Mouse (Mus musculus): ENCODE data around the gene Haus8. TPM values are rescaled to one million over a fixed set of nuclear protein-coding genes. Genes with fewer than 3 reads are reported as not detected.
"Not testable (repeated sequence)": the region's sequence is repeated elsewhere in the genome, so short reads cannot be mapped to it uniquely, and the experiment has no call there.

Haus8 gene
- polyA plus RNA-seq, 1 experiment from 2014 or later = 64.4 TPM

DNA sequence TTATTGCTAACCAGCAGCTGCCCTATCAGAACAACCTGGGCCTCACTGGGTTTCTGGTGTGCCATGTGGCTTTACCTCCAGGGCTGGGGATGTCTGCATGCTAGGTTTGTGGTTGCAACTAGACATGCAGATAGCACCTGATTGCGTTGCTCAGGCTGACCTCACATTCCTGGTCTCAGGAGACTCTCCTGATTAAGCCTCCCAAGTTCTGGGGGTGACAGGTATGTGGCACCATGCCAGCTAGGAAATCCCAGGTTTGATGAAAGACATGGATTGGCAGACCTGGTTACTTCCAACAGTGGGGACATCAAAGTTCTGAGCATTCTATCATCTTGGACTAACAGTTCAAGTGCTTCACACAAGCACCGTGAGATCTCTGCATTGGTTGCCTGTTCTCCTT lies 5.0 kb downstream of the Haus8 start:
- Histone ChIP-seq H3K4me1 (ENCODE audit: control insufficient read depth, insufficient read depth, low read length) (no peaks in the 10 kb centered on the region), H3K9me3 (replicated peaks; ENCODE audit: control insufficient read depth, low read length) (no peaks in the 10 kb centered on the region), H3K4me2 (ENCODE audit: low read depth, low read length) (no peak overlapping the region), H3K36me3 (replicated peaks; ENCODE audit: control insufficient read depth, insufficient read depth, low read depth, low read length) (no peaks in the 10 kb centered on the region), H3K4me3 (ENCODE audit: low read depth, low read length) (no peak overlapping the region), H3K27ac (replicated peaks; ENCODE audit: low read depth, low read length) (no peak overlapping the region), H3K27me3 (ENCODE audit: control insufficient read depth, insufficient read depth, low read length) (no peaks in the 10 kb centered on the region), H3K9ac (replicated peaks; ENCODE audit: low read length) (no peak overlapping the region)
- ATAC-seq (replicated peaks; ENCODE audit: insufficient number of reproducible peaks, low FRiP score, low TSS enrichment, low read depth) = no peak
- DNase-seq (ENCODE audit: low spot score) = no peak
- 95% methylated on average over 2 of the region's 2 CpGs for WGBS

GRCm38 (mm10) chr8:71261234-71261633 lies 11.5 kb downstream of the Haus8 start:
- Histone ChIP-seq H3K9ac (replicated peaks; ENCODE audit: low read length) (no peak overlapping the region), H3K9me3 (replicated peaks; ENCODE audit: control insufficient read depth, low read length) (no peaks in the 10 kb centered on the region), H3K4me3 (ENCODE audit: low read depth, low read length) (no peak overlapping the region), H3K4me2 (ENCODE audit: low read depth, low read length) (no peak overlapping the region), H3K27me3 (ENCODE audit: control insufficient read depth, insufficient read depth, low read length) (no peaks in the 10 kb centered on the region), H3K36me3 (replicated peaks; ENCODE audit: control insufficient read depth, insufficient read depth, low read depth, low read length) (no peaks in the 10 kb centered on the region), H3K27ac (replicated peaks; ENCODE audit: low read depth, low read length) (no peak overlapping the region), H3K4me1 (ENCODE audit: control insufficient read depth, insufficient read depth, low read length) (no peaks in the 10 kb centered on the region)
- DNase-seq (ENCODE audit: low spot score) = no peak
- ATAC-seq (replicated peaks; ENCODE audit: insufficient number of reproducible peaks, low FRiP score, low TSS enrichment, low read depth) = no peak

- Histone ChIP-seq H3K9ac (replicated peaks; ENCODE audit: low read length) (no peak overlapping the region), H3K4me2 (ENCODE audit: low read depth, low read length) (no peak overlapping the region), H3K27me3 (ENCODE audit: control insufficient read depth, insufficient read depth, low read length) (no peaks in the 10 kb centered on the region), H3K4me1 (ENCODE audit: control insufficient read depth, insufficient read depth, low read length) (no peaks in the 10 kb centered on the region), H3K27ac (replicated peaks; ENCODE audit: low read depth, low read length) (no peak overlapping the region), H3K36me3 (replicated peaks; ENCODE audit: control insufficient read depth, insufficient read depth, low read depth, low read length) (peaks cover 7% of the 10 kb centered on the region; the same call in 1 of the 2 replicates), H3K4me3 (ENCODE audit: low read depth, low read length) (no peak overlapping the region), H3K9me3 (replicated peaks; ENCODE audit: control insufficient read depth, low read length) (no peaks in the 10 kb centered on the region)
- DNase-seq (ENCODE audit: low spot score) (no peak), ATAC-seq (replicated peaks; ENCODE audit: insufficient number of reproducible peaks, low FRiP score, low TSS enrichment, low read depth) (no peak)
- WGBS = 91% methylated on average over 3 of the region's 3 CpGs
Observed at GRCm38 (mm10) chr8:71256545-71257232, 16.0 kb downstream of the Haus8 start.

GRCm38 (mm10) chr8:71248203-71248602 lies 24.5 kb downstream of the Haus8 start:
- 96% methylated on average over 1 of the region's 1 CpGs for WGBS
- no peak overlapping the region for H3K4me3 ChIP-seq (ENCODE audit: low read depth, low read length)
- H3K4me1 ChIP-seq (ENCODE audit: control insufficient read depth, insufficient read depth, low read length) = no peaks in the 10 kb centered on the region
- H3K4me2 ChIP-seq (ENCODE audit: low read depth, low read length) = no peak overlapping the region
- no peak overlapping the region for H3K9ac ChIP-seq (replicated peaks; ENCODE audit: low read length)
- no peaks in the 10 kb centered on the region for H3K27me3 ChIP-seq (ENCODE audit: control insufficient read depth, insufficient read depth, low read length)
- H3K36me3 ChIP-seq (replicated peaks; ENCODE audit: control insufficient read depth, insufficient read depth, low read depth, low read length) = peaks cover 2% of the 10 kb centered on the region; the same call in 1 of the 2 replicates
- no peaks in the 10 kb centered on the region for H3K9me3 ChIP-seq (replicated peaks; ENCODE audit: control insufficient read depth, low read length)
- H3K27ac ChIP-seq (replicated peaks; ENCODE audit: low read depth, low read length) = no peak overlapping the region
- DNase-seq (ENCODE audit: low spot score) (no peak), ATAC-seq (replicated peaks; ENCODE audit: insufficient number of reproducible peaks, low FRiP score, low TSS enrichment, low read depth) (no peak)

GRCm38 (mm10) chr8:71242757-71243156 lies 30.0 kb downstream of the Haus8 start:
- 84% methylated on average over 2 of the region's 2 CpGs for WGBS
- DNase-seq (ENCODE audit: low spot score) (no peak), ATAC-seq (replicated peaks; ENCODE audit: insufficient number of reproducible peaks, low FRiP score, low TSS enrichment, low read depth) (no peak)
- Histone ChIP-seq H3K27ac (replicated peaks; ENCODE audit: low read depth, low read length) (no peak overlapping the region), H3K4me3 (ENCODE audit: low read depth, low read length) (no peak overlapping the region), H3K4me2 (ENCODE audit: low read depth, low read length) (no peak overlapping the region), H3K36me3 (replicated peaks; ENCODE audit: control insufficient read depth, insufficient read depth, low read depth, low read length) (no peaks in the 10 kb centered on the region), H3K27me3 (ENCODE audit: control insufficient read depth, insufficient read depth, low read length) (no peaks in the 10 kb centered on the region), H3K9me3 (replicated peaks; ENCODE audit: control insufficient read depth, low read length) (no peaks in the 10 kb centered on the region), H3K4me1 (ENCODE audit: control insufficient read depth, insufficient read depth, low read length) (no peaks in the 10 kb centered on the region), H3K9ac (replicated peaks; ENCODE audit: low read length) (no peak overlapping the region)

GRCm38 (mm10) chr8:71224560-71224959 lies 48.2 kb downstream of the Haus8 start:
- Histone ChIP-seq H3K27me3 (ENCODE audit: control insufficient read depth, insufficient read depth, low read length) (no peaks in the 10 kb centered on the region), H3K9ac (replicated peaks; ENCODE audit: low read length) (no peak overlapping the region), H3K27ac (replicated peaks; ENCODE audit: low read depth, low read length) (no peak overlapping the region), H3K4me3 (ENCODE audit: low read depth, low read length) (no peak overlapping the region), H3K36me3 (replicated peaks; ENCODE audit: control insufficient read depth, insufficient read depth, low read depth, low read length) (no peaks in the 10 kb centered on the region), H3K4me2 (ENCODE audit: low read depth, low read length) (no peak overlapping the region), H3K4me1 (ENCODE audit: control insufficient read depth, insufficient read depth, low read length) (no peaks in the 10 kb centered on the region), H3K9me3 (replicated peaks; ENCODE audit: control insufficient read depth, low read length) (no peaks in the 10 kb centered on the region)
- WGBS = 46% methylated on average over 2 of the region's 2 CpGs
- no peak for ATAC-seq (replicated peaks; ENCODE audit: insufficient number of reproducible peaks, low FRiP score, low TSS enrichment, low read depth)
- peak; percentile 12 for DNase-seq (ENCODE audit: low spot score)

DNA sequence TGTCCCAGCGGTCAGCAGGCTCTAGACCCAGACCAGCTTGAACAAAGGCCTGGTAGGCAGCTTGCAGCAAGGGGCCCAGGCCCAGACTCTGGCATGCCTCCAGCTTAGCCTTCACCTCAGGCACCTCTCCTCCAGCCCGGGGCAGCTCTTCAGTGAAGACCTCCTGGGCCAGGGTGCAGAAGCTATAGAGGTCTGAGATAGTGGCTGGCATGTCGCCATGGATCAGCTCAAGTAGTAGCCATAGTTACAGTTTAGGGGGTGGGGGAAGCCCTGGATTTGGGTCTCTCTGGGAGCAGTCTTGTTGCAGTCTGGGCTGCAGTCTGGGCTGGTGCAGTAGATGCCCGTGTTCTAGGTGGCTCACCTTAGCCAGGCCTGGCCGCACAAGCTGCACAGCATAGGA lies 58.5 kb downstream of the Haus8 start:
- not testable (repeated sequence) for DNase-seq (ENCODE audit: low spot score); ATAC-seq (replicated peaks; ENCODE audit: insufficient number of reproducible peaks, low FRiP score, low TSS enrichment, low read depth)

GRCm38 (mm10) chr8:71205541-71205967 lies 67.2 kb downstream of the Haus8 start:
- not testable (repeated sequence) for H3K9ac ChIP-seq (replicated peaks; ENCODE audit: low read length); H3K4me3 ChIP-seq (ENCODE audit: low read depth, low read length); H3K4me1 ChIP-seq (ENCODE audit: control insufficient read depth, insufficient read depth, low read length); H3K9me3 ChIP-seq (replicated peaks; ENCODE audit: control insufficient read depth, low read length); H3K4me2 ChIP-seq (ENCODE audit: low read depth, low read length); DNase-seq (ENCODE audit: low spot score); H3K27ac ChIP-seq (replicated peaks; ENCODE audit: low read depth, low read length); H3K27me3 ChIP-seq (ENCODE audit: control insufficient read depth, insufficient read depth, low read length); H3K36me3 ChIP-seq (replicated peaks; ENCODE audit: control insufficient read depth, insufficient read depth, low read depth, low read length)
- 2% methylated on average over 3 of the region's 11 CpGs for WGBS
- peak; percentile 52 for ATAC-seq (replicated peaks; ENCODE audit: insufficient number of reproducible peaks, low FRiP score, low TSS enrichment, low read depth)

More for the DNA sequence above, 58.5 kb downstream of the Haus8 start:
- H3K27me3 ChIP-seq (ENCODE audit: control insufficient read depth, insufficient read depth, low read length); H3K36me3 ChIP-seq (replicated peaks; ENCODE audit: control insufficient read depth, insufficient read depth, low read depth, low read length); H3K4me3 ChIP-seq (ENCODE audit: low read depth, low read length); H3K9me3 ChIP-seq (replicated peaks; ENCODE audit: control insufficient read depth, low read length); H3K27ac ChIP-seq (replicated peaks; ENCODE audit: low read depth, low read length); H3K4me1 ChIP-seq (ENCODE audit: control insufficient read depth, insufficient read depth, low read length); H3K9ac ChIP-seq (replicated peaks; ENCODE audit: low read length); H3K4me2 ChIP-seq (ENCODE audit: low read depth, low read length): not testable (repeated sequence)
- 75% methylated on average over 3 of the region's 5 CpGs for WGBS
